Mouse (Mus musculus) cerebellum, adult 11 months (tissue): ENCODE data around the gene Fars2.

Experiments
- DNase-seq: peaks from one replicate; pipeline ENCODE4 v3.0.0; 2022

Gene Fars2

GRCm38 (mm10) chr13:36221897-36222296 lies 104.7 kb downstream of the Fars2 start:
- DNase-seq, result no peak

GRCm38 (mm10) chr13:36222721-36223120 lies 105.5 kb downstream of the Fars2 start:
- DNase-seq, result no peak

GRCm38 (mm10) chr13:36224431-36224830 lies 107.2 kb downstream of the Fars2 start:
- DNase-seq, result no peak

GRCm38 (mm10) chr13:36242261-36242660 lies 125.0 kb downstream of the Fars2 start:
- DNase-seq, result no peak

GRCm38 (mm10) chr13:36253936-36254335 lies 136.7 kb downstream of the Fars2 start:
- DNase-seq, result peak; percentile 6

- DNase-seq, result no peak
Measured at GRCm38 (mm10) chr13:36257213-36257612, 140.0 kb downstream of the Fars2 start.

GRCm38 (mm10) chr13:36259754-36260153 lies 142.5 kb downstream of the Fars2 start:
- DNase-seq, result no peak

GRCm38 (mm10) chr13:36261299-36261698 lies 144.1 kb downstream of the Fars2 start:
- no peak for DNase-seq

- no peak for DNase-seq
Measured at GRCm38 (mm10) chr13:36263240-36264095, 146.3 kb downstream of the Fars2 start.

- DNase-seq, result peak; percentile 8
Measured at GRCm38 (mm10) chr13:36264391-36264790, 147.2 kb downstream of the Fars2 start.

- no peak for DNase-seq
Measured at GRCm38 (mm10) chr13:36265342-36265744, 148.1 kb downstream of the Fars2 start.

GRCm38 (mm10) chr13:36267399-36267798 lies 150.2 kb downstream of the Fars2 start:
- no peak for DNase-seq

- no peak for DNase-seq
Measured at GRCm38 (mm10) chr13:36270867-36271266, 153.7 kb downstream of the Fars2 start.

- no peak for DNase-seq
Measured at GRCm38 (mm10) chr13:36273497-36273896, 156.3 kb downstream of the Fars2 start.

GRCm38 (mm10) chr13:36276194-36276593 lies 159.0 kb downstream of the Fars2 start:
- DNase-seq, result no peak

GRCm38 (mm10) chr13:36282018-36282417 lies 164.8 kb downstream of the Fars2 start:
- peak; percentile 60 for DNase-seq

- DNase-seq, result no peak
Measured at GRCm38 (mm10) chr13:36282785-36283544, 165.8 kb downstream of the Fars2 start.

GRCm38 (mm10) chr13:36283545-36284067 lies 166.4 kb downstream of the Fars2 start:
- no peak for DNase-seq

- DNase-seq, result no peak
Measured at GRCm38 (mm10) chr13:36284097-36284496, 166.9 kb downstream of the Fars2 start.

GRCm38 (mm10) chr13:36285235-36285634 lies 168.0 kb downstream of the Fars2 start:
- no peak for DNase-seq

GRCm38 (mm10) chr13:36293511-36293910 lies 176.3 kb downstream of the Fars2 start:
- no peak for DNase-seq

GRCm38 (mm10) chr13:36294503-36294902 lies 177.3 kb downstream of the Fars2 start:
- DNase-seq, result no peak

- DNase-seq, result no peak
Measured at GRCm38 (mm10) chr13:36295848-36296247, 178.6 kb downstream of the Fars2 start.

- DNase-seq, result no peak
Measured at GRCm38 (mm10) chr13:36296574-36296973, 179.4 kb downstream of the Fars2 start.
